Mouse (Mus musculus) ES-E14 (cell line): ENCODE data around the gene Hspa4l. TPM values are rescaled to one million over a fixed set of nuclear protein-coding genes. Genes with fewer than 3 reads are reported as not detected.

ENCODE experiments used
- DNase-seq: peaks from one replicate; pipeline ENCODE4 v3.0.0-alpha.2; 2013; ENCODE audit warnings: low read depth, low spot score
- H3K27ac ChIP-seq: 2 replicates; pipeline ENCODE4 v1.5.1; 2012; ENCODE audit warnings: low read depth, mild to moderate bottlenecking, low read length, moderate library complexity, mixed read lengths; ENCODE audit not compliant: poor library complexity, insufficient read depth, severe bottlenecking
- H3K36me3 ChIP-seq: 2 replicates; pipeline ENCODE4 v1.6.1; 2012; ENCODE audit warnings: mild to moderate bottlenecking, low read length, moderate library complexity, mixed read lengths; ENCODE audit not compliant: control insufficient read depth, poor library complexity, insufficient read depth, severe bottlenecking
- H3K4me1 ChIP-seq, 2 experiments: fragments of 150-350 bp in 1 of 2; sonication (generic) in 1 of 2; 2 replicates each; pipeline ENCODE4 v1.6.1; 2012; ENCODE audit warnings: low read length in 2 of 2, mild to moderate bottlenecking in 1 of 2, mixed read lengths in 1 of 2; ENCODE audit not compliant: control insufficient read depth in 2 of 2, insufficient read depth in 2 of 2, poor library complexity in 1 of 2
- H3K4me3 ChIP-seq, 2 experiments: fragments of 150-350 bp in 1 of 2; sonication (generic) in 1 of 2; 2 replicates each; pipeline ENCODE4 v1.5.1; 2012; ENCODE audit warnings: low read length in 2 of 2, low read depth in 1 of 2, mild to moderate bottlenecking in 1 of 2, mixed read lengths in 1 of 2; ENCODE audit not compliant: insufficient read depth in 1 of 2, poor library complexity in 1 of 2, severe bottlenecking in 1 of 2
- H3K9ac ChIP-seq: 2 replicates; pipeline ENCODE4 v1.6.1; 2012; ENCODE audit warnings: low read depth, mild to moderate bottlenecking, low read length, mixed read lengths; ENCODE audit not compliant: poor library complexity, insufficient read depth, severe bottlenecking
- H3K9me3 ChIP-seq: fragments of 150-350 bp; sonication (generic); 2 replicates; pipeline ENCODE4 v1.6.1; 2012; ENCODE audit warnings: low read depth, mild to moderate bottlenecking, low read length; ENCODE audit not compliant: control insufficient read depth, insufficient read depth
- CHD2 ChIP-seq: IDR thresholded peaks from 2 replicates; pipeline ENCODE4 v1.6.1; 2014; ENCODE audit warnings: mild to moderate bottlenecking, low read depth, low read length, inconsistent platforms
- HCFC1 ChIP-seq: IDR thresholded peaks from 2 replicates; pipeline ENCODE4 v1.6.1; 2012; ENCODE audit warnings: low read length, inconsistent platforms, borderline replicate concordance; ENCODE audit not compliant: insufficient read depth
- MAFK ChIP-seq: IDR thresholded peaks from 2 replicates; pipeline ENCODE4 v1.6.1; 2014; ENCODE audit warnings: mild to moderate bottlenecking, low read depth, low read length, inconsistent platforms; ENCODE audit not compliant: insufficient read depth
- ZC3H11A ChIP-seq: IDR thresholded peaks from 2 replicates; pipeline ENCODE4 v1.6.1; 2012; ENCODE audit warnings: low read depth, mild to moderate bottlenecking, inconsistent platforms, low read length, borderline replicate concordance
- ZNF384 ChIP-seq: IDR thresholded peaks from 2 replicates; pipeline ENCODE4 v1.6.1; 2012; ENCODE audit warnings: low read depth, low read length, inconsistent platforms
- in situ Hi-C, 2 experiments: fragments of 600-800 bp; cut with MboI; formaldehyde crosslinking; loops; one replicate each; pipeline ENCODE4 v1.15.1; 2025; ENCODE audit warnings: low sequenced_read_pairs in 2 of 2, inconsistent platforms in 1 of 2; ENCODE audit not compliant: unreplicated experiment in 2 of 2
- total RNA-seq: library from RNA; depleted of rRNA; stranded (reverse); fragments of 300-350 nt; gene quantifications from 2 replicates; pipeline ENCODE4 v1.2.3, GENCODE M21; 2012

Hspa4l gene
- total RNA-seq, 1 experiment: 8.7 TPM

- Histone ChIP-seq H3K9me3 (no peaks in the 10 kb centered on the region), H3K36me3 (no peaks in the 10 kb centered on the region), H3K4me1 (no peaks in the 10 kb centered on the region), H3K9ac (no peak overlapping the region), H3K4me3 (no peak overlapping the region), H3K27ac (no peak overlapping the region)
- in situ Hi-C loops: no loop called here
- no peak for TF ChIP-seq ZC3H11A
- no peak for TF ChIP-seq MAFK
- TF ChIP-seq HCFC1: no peak
- no peak for TF ChIP-seq CHD2
- no peak for TF ChIP-seq ZNF384
- DNase-seq: no peak
Measured at GRCm38 (mm10) chr3:40716056-40716455, 28.2 kb upstream of the Hspa4l start.

DNA sequence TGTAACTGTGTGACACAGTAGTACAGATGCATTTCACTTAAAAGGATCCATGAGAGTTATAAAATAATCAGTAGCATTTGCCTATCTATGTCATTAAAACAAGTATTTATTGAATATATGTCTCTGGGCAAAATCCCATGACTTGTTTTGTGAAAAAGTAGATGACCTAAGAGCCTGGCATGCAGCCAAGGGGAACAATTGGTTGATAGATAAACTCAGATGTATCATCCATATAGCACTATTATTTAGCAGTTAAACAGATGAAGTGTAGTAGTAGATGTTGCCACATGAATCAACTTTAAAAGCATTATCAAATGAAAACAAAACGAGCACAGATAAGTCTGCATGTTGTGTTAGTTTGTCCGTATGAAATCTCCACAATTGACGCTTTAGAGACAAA lies 25.3 kb upstream of the Hspa4l start:
- H3K36me3 ChIP-seq: no peaks in the 10 kb centered on the region
- no peaks in the 10 kb centered on the region for H3K4me1 ChIP-seq
- in situ Hi-C loops: no loop called here
- no peak for TF ChIP-seq CHD2
- TF ChIP-seq ZNF384: no peak
- TF ChIP-seq MAFK: no peak
- no peak for TF ChIP-seq ZC3H11A
- TF ChIP-seq HCFC1: no peak
- no peak overlapping the region for H3K27ac ChIP-seq
- no peak overlapping the region for H3K4me3 ChIP-seq
- DNase-seq: no peak
- no peak overlapping the region for H3K9ac ChIP-seq
- H3K9me3 ChIP-seq: no peaks in the 10 kb centered on the region

GRCm38 (mm10) chr3:40738381-40738912 lies 5.8 kb upstream of the Hspa4l start:
- Histone ChIP-seq H3K9me3 (no peaks in the 10 kb centered on the region), H3K36me3 (no peaks in the 10 kb centered on the region), H3K27ac (no peak overlapping the region), H3K4me1 (no peaks in the 10 kb centered on the region), H3K4me3 (no peak overlapping the region), H3K9ac (no peak overlapping the region)
- in situ Hi-C loops: no loop called here
- no peak for DNase-seq
- TF ChIP-seq MAFK: no peak
- no peak for TF ChIP-seq ZNF384
- TF ChIP-seq ZC3H11A: no peak

GRCm38 (mm10) chr3:40744836-40745660 lies 753 bp downstream of the Hspa4l start:
- Histone ChIP-seq H3K4me3 (peak overlapping the region; percentile 81 to 96), H3K27ac (no peak overlapping the region), H3K9ac (peak overlapping the region; percentile 72), H3K4me1 (peaks cover 0 to 3% of the 10 kb centered on the region in 2 experiments; a peak in 1 of 4 replicates), H3K36me3 (no peaks in the 10 kb centered on the region), H3K9me3 (no peaks in the 10 kb centered on the region)
- TF ChIP-seq ZNF384 (no peak), CHD2 (no peak), ZC3H11A (no peak), HCFC1 (no peak), MAFK (no peak)
- in situ Hi-C loops: no loop called here
- peak; percentile 66 for DNase-seq
